Mouse (Mus musculus) yolk sac, embryonic 10.5 days (tissue): ENCODE measurements around the gene Nup98.

Experiments used
- DNase-seq: peaks from one replicate; pipeline ENCODE4 v3.0.0-alpha.2; 2017; ENCODE audit warnings: low spot score

Nup98 gene

GRCm38 (mm10) chr7:102116579-102117331 is 93.2 kb downstream of the Nup98 start, which contains the start of gene Chrna10:
Gene Chrna10 (minus strand): TSS chr7:102116828.
- DNase-seq = no peak

DNA sequence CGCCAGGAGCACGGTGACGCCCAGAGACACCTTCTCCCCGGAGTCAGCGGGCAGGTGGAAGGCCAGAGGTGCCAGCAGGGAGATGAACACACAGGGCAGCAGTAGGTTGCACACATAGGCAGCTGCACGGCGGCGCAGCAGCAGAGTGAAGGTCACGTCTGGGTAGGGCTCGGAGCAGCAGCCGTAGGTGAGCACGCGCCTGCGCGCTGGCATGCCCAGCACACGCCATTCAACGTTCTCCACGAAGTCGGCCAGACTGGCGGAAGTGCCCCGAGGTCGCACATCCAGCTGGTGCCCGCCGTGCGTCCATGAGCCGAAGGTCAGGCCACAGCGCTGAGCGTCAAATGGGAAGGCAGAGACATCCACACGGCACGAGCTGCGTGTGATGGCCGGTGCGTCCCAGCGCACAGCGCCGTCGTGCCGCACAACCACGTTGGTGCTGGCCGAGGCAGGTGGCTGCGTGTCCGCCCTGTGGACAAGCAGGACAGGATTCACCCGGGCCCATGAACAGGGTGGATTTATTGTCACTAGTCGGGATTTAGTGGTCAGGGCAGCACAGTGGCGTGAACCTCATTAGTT is 96.7 kb downstream of the Nup98 start:
- no peak for DNase-seq

GRCm38 (mm10) chr7:102109746-102110145 is 100.2 kb downstream of the Nup98 start:
- no peak for DNase-seq

DNA sequence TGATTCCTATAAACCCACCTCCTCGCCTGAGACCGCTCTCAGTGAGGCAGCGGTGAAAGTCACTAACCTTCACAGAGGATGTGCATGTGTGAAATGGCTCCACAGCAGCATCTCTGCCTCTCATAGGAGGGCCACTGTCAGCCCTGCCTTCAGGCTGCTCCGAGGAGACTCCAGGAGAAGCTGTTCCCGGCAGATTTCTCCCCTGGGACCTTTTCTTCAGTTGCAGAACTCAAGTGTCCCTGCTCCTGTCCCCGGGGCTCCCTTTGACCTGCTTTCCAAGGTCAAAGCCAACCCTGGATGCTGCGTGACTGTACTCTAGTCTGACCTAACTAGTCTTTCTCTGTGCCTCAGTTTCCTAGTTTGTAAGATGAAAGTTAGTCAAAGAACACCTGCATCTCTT is 100.8 kb downstream of the Nup98 start, which contains the start of gene Art5:
Gene Art5 (minus strand): TSS at position 319 of the 400 bp plus-strand sequence.
- DNase-seq = no peak

DNA sequence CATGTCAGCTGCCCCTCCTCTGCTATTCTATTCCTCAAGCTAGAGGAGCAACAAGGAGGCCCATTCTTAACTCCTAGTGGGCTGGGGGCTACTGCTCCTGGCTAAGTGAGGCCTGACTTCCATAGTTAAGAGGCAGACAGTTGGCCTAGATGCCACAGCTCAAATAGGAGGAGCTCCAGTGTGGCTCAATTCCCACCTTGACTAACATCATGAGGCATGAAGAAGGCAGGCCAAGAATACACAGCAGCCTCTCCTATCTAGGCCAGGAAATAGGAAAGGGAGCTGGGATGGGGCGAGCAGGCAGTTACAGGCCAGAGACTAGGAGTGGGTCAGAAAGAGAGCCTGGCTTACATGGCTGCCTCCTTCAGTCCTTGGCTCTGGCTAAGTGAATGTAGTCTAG is 101.8 kb downstream of the Nup98 start:
- no peak for DNase-seq

- no peak for DNase-seq
These were observed 103.3 kb downstream of the Nup98 start for GRCm38 (mm10) chr7:102106700-102107141.

- DNase-seq = no peak
These were observed 105.8 kb downstream of the Nup98 start for GRCm38 (mm10) chr7:102104126-102104525.

- DNase-seq = no peak
These were observed 106.4 kb downstream of the Nup98 start for GRCm38 (mm10) chr7:102103555-102103954.

GRCm38 (mm10) chr7:102102696-102103095 is 107.3 kb downstream of the Nup98 start:
- no peak for DNase-seq

DNA sequence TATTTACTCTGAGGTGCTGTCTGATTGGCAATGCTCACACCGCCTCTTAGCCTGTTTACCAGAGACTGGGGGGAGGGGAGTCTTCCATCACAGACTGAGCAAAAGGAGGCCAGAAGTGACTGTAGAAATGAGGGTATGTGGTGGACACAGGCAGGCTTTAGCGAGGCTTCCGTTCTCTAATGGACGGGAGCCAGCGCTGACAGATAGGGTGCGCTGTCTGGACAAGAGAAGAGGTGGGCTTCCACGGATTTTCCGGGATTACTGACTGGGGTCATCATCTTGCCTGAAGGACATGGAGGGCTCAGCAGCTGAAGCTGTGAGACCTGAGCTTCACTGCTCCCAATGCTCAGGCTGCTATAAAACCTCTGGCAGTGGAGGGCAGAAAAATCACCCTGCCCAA is 107.7 kb downstream of the Nup98 start:
- no peak for DNase-seq

DNA sequence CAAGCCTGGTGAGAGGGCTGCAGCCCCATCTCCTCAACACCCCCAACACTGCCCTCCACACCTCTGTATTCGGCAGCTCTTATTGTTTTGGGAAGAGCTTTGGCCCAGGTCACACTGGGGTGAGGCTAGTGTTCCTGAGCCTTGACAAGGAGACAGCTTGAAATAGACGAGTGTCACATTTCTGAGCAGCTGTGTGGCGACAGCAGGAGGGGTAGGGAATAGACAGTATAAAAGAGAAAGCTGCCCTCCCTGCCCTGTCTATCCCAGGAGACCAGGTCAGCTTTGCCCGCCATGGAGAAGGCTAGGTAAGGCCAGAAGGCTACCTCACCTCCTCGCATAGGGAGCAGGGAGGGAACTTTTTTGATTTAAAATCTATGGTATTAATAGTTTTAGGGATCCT is 108.5 kb downstream of the Nup98 start, which contains the start of gene Art1:
Gene Art1 (plus strand): TSS at position 257 of the 400 bp plus-strand sequence.
- no peak for DNase-seq

- no peak for DNase-seq
These were observed 109.1 kb downstream of the Nup98 start for GRCm38 (mm10) chr7:102100868-102101267.

DNA sequence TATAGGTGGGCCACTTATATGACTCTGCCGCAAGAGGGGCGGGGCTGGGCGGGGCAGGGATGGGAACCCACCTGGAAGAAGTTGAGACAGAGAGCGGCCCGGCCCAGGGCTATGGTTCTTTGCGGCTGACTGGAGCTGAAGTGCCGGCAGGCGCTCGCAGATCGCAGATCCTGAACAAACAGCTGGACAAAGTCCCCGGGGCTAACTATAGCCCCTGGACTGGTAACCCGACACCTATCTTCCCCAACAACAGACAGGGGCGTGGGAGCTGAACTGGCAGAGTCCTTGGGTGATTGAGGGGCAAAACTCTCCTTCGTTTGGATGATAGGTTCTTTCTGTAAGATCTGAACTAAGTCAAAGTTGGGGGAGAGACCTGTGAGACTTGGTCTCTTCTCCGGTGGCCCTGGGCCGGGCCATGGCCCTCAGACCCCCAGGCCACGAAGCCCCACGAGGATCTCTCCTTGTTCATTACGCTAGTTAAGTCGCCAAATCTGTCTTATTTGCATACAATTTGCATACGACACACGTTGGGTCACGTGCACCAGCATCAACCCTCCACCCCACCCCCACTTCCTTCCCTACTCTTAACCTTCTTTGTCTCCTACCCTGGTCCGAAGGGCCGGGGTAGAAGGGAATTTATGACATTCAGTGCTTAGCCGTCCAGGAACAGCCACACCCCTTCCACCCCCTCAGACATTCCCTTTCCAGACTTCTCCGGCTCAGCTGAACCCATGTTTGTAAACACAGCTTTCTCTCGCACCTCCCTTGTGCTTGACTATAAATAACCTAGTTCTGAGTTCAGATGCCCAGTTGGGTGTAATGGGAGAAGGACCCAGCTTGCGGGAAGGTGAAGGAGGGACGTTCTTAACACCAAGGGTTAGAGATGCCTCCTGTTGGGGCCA is 110.0 kb downstream of the Nup98 start:
- DNase-seq = peak; percentile 56

- no peak for DNase-seq
These were observed 122.6 kb downstream of the Nup98 start for GRCm38 (mm10) chr7:102087336-102087735.

DNA sequence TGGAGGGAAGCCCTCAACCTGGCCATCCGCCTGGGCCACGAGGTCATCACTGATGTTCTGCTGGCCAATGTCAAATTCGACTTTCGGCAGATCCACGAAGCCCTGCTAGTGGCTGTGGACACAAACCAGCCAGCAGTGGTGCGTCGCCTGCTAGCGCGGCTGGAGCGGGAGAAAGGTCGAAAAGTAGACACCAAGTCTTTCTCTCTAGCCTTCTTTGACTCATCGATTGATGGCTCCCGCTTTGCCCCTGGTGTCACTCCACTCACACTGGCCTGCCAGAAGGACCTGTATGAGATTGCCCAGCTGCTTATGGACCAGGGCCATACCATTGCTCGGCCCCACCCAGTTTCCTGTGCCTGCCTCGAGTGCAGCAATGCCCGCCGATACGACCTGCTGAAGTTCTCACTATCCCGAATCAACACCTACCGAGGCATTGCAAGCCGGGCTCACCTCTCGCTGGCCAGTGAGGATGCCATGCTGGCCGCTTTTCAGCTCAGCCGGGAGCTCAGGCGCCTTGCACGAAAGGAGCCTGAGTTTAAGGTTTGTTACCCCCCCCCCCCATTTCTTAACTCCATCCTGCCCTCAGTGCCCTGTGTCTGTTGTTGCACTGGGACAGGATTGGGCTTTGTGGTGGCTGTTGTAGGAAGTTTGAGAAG is 125.8 kb downstream of the Nup98 start:
- no peak for DNase-seq

DNA sequence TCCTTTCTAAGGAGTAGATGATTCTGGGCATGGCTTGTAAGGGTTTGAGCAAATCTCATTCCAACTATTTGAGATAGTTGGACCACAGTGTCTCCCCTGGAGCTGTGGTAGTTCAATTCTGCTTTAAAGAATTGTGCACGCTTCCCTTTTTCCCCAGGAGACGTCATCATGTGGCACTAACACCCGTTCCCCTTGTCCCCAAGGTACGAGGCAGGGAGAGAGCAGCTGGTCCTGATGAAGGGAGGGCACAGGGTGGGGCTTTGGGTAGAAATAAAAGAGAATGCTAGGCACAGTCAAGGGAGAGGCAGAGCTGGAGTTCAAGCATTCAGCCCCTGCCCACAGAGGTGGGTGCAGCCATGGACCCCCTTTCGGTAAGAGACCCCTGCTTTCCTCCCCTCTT is 127.2 kb downstream of the Nup98 start, which contains the start of gene Trpc2:
Gene Trpc2 (plus strand): TSS at position 301 of the 400 bp plus-strand sequence.
- no peak for DNase-seq

DNA sequence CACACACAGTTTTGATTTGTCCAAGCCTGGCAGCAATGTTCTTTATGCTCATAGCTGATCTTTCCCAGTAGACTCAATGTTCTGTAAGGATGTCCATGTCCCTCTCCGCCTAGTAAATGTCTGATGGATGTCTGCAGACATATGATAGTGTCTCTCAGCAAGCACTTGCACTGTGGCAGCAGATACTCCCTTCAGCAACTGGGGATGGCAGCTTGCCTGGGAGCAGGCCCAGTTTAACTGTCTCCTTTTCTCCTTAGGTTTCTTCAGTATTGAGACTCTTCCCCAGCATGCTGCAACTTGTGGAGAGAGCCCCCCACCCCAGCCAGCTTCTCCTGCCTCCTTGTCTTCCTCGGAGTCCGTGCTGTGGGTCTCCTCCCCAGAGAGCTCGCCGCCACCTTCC is 128.2 kb downstream of the Nup98 start:
- DNase-seq = no peak

GRCm38 (mm10) chr7:102080311-102080710 is 129.7 kb downstream of the Nup98 start:
- DNase-seq = no peak

- no peak for DNase-seq
These were observed 131.5 kb downstream of the Nup98 start for GRCm38 (mm10) chr7:102078517-102078916.

GRCm38 (mm10) chr7:102076714-102077296 is 133.2 kb downstream of the Nup98 start:
- no peak for DNase-seq
